ENCODE assay signal across 22 mouse cellular contexts in genomic region chr5:118067984-118068494, GRCm38 (mm10). TPM values are rescaled to one million over a fixed set of nuclear protein-coding genes. Genes with fewer than 3 reads are reported as not detected.
A peak's percentile ranks its signal among the peaks of the same experiment; 100 is the strongest.
DNase-seq lines count a peak whose midpoint lies in the region; ATAC-seq and TF ChIP-seq lines count a peak whose summit lies in the region.
"Had no signal": no experiment of that assay in that cellular context is flagged by ENCODE, and none has a peak within 500 bp of the region (broad histone marks: within the 10 kb centered on the region; RNA-seq: fewer than 3 reads in every experiment).

No protein-coding gene starts in this region.

- TF ChIP-seq CTCF in lung, embryonic 14.5 days (IDR thresholded peaks at IDR 0.05; ENCODE audit: low read depth) = peak; percentile 4; the same call in 1 of the 2 replicates
- TF ChIP-seq CTCF in heart, postnatal 0 days (IDR thresholded peaks at IDR 0.05; ENCODE audit: low read depth) = no peak

- no peak overlapping the region for H3K4me3 ChIP-seq in embryonic facial prominence, embryonic 15.5 days (replicated peaks)
- H3K4me3 ChIP-seq in embryonic facial prominence, embryonic 10.5 days = no peak overlapping the region
- no peak overlapping the region for H3K4me3 ChIP-seq in heart, embryonic 14.5 days (ENCODE audit: control insufficient read depth in 1 of 2, insufficient read depth in 1 of 2, low read depth in 1 of 2, low read length in 2 of 2)
- H3K4me3 ChIP-seq in lung, embryonic 14.5 days (ENCODE audit: low read depth, low read length) = no peak overlapping the region
- no peak overlapping the region for H3K4me3 ChIP-seq in heart, postnatal 0 days (ENCODE audit: low read depth, low read length)
- H3K4me3 ChIP-seq: forebrain, embryonic 12.5 days; hindbrain, embryonic 10.5 days; intestine, embryonic 15.5 days had no signal

- H3K9ac ChIP-seq in embryonic facial prominence, embryonic 15.5 days = no peak overlapping the region
- no peak overlapping the region for H3K9ac ChIP-seq in heart, embryonic 14.5 days (ENCODE audit: low read length)
- H3K9ac ChIP-seq in lung, embryonic 14.5 days = no peak overlapping the region
- H3K9ac ChIP-seq in heart, postnatal 0 days (replicated peaks; ENCODE audit: low read depth, low read length) = no peak overlapping the region
- H3K9ac ChIP-seq: forebrain, embryonic 12.5 days; intestine, embryonic 15.5 days; liver, embryonic 14.5 days had no signal

- no peak overlapping the region for H3K4me2 ChIP-seq in embryonic facial prominence, embryonic 15.5 days (replicated peaks)
- H3K4me2 ChIP-seq in heart, embryonic 14.5 days (ENCODE audit: low read length) = no peak overlapping the region
- no peak overlapping the region for H3K4me2 ChIP-seq in lung, embryonic 14.5 days
- no peak overlapping the region for H3K4me2 ChIP-seq in heart, postnatal 0 days (ENCODE audit: low read depth, low read length)
- H3K4me2 ChIP-seq: forebrain, embryonic 12.5 days; intestine, embryonic 15.5 days; midbrain, embryonic 11.5 days had no signal

- H3K36me3 ChIP-seq in embryonic facial prominence, embryonic 15.5 days = peaks cover 58% of the 10 kb centered on the region
- H3K36me3 ChIP-seq in embryonic facial prominence, embryonic 10.5 days (replicated peaks) = peaks cover 97% of the 10 kb centered on the region
- H3K36me3 ChIP-seq in heart, embryonic 14.5 days (ENCODE audit: control insufficient read depth, insufficient read depth, low read length) = peaks cover 70% of the 10 kb centered on the region
- H3K36me3 ChIP-seq in lung, embryonic 14.5 days (ENCODE audit: insufficient read depth) = peaks cover 71% of the 10 kb centered on the region
- peaks cover 18% of the 10 kb centered on the region for H3K36me3 ChIP-seq in heart, postnatal 0 days (replicated peaks; ENCODE audit: control insufficient read depth, insufficient read depth, low read length)

- 81% methylated on average over 9 of the region's 9 CpGs for WGBS in embryonic facial prominence, embryonic 15.5 days
- 93% methylated on average over 9 of the region's 9 CpGs for WGBS in embryonic facial prominence, embryonic 10.5 days
- 28% methylated on average over 9 of the region's 9 CpGs for WGBS in heart, embryonic 14.5 days
- WGBS in lung, embryonic 14.5 days = 51% methylated on average over 9 of the region's 9 CpGs
- WGBS in heart, postnatal 0 days = 35% methylated on average over 9 of the region's 9 CpGs

- H3K27ac ChIP-seq in embryonic facial prominence, embryonic 15.5 days (replicated peaks) = peak overlapping the region; percentile 17; the same call in 1 of the 2 replicates
- H3K27ac ChIP-seq in embryonic facial prominence, embryonic 10.5 days (replicated peaks) = no peak overlapping the region
- H3K27ac ChIP-seq in heart, embryonic 14.5 days (replicated peaks in 1 of 2; ENCODE audit: control insufficient read depth in 1 of 2, insufficient read depth in 1 of 2, low read depth in 2 of 2, low read length in 2 of 2) = peak overlapping the region; percentile 7 to 45
- H3K27ac ChIP-seq in lung, embryonic 14.5 days (ENCODE audit: low read depth) = peak overlapping the region; percentile 36; the same call in 1 of the 2 replicates
- H3K27ac ChIP-seq in heart, postnatal 0 days (ENCODE audit: low read depth) = peak overlapping the region; percentile 19; the same call in 1 of the 2 replicates
- H3K27ac ChIP-seq: forebrain, embryonic 12.5 days; hindbrain, embryonic 10.5 days; intestine, embryonic 15.5 days; liver, embryonic 14.5 days had no signal

- intact Hi-C loops in heart, postnatal 25 days (cut with DNase I) = loop anchor here (5.0 kb wide), 1 partner anchor 41 kb away; the partner anchor contains the start of gene Tesc

- no peak for ATAC-seq in embryonic facial prominence, embryonic 15.5 days (ENCODE audit: insufficient number of reproducible peaks, low FRiP score, low TSS enrichment, low read depth)
- ATAC-seq in heart, embryonic 14.5 days (ENCODE audit: insufficient number of reproducible peaks, insufficient read depth, low FRiP score, low read depth) = peak; percentile 16; the same call in 1 of the 2 replicates
- peak; percentile 75 for ATAC-seq in lung, embryonic 14.5 days (ENCODE audit: insufficient read depth)
- ATAC-seq in heart, postnatal 0 days (ENCODE audit: insufficient read depth, low read depth) = peak; percentile 19
- ATAC-seq: CD4-positive, CD25-positive, alpha-beta regulatory T cell, adult 4 months; hindbrain, embryonic 16.5 days had no signal

- 0 out of 2 replicates have a peak, but pooled peaks cover 6% of the 10 kb centered on the region for H3K4me1 ChIP-seq in embryonic facial prominence, embryonic 15.5 days
- H3K4me1 ChIP-seq in embryonic facial prominence, embryonic 10.5 days = 0 out of 2 replicates have a peak, but pooled peaks cover 3% of the 10 kb centered on the region
- peaks cover 24 to 31% of the 10 kb centered on the region in 2 experiments for H3K4me1 ChIP-seq in heart, embryonic 14.5 days (ENCODE audit: control insufficient read depth in 2 of 2, insufficient read depth in 2 of 2, low read length in 2 of 2)
- no peaks in the 10 kb centered on the region for H3K4me1 ChIP-seq in lung, embryonic 14.5 days (ENCODE audit: insufficient read depth)
- peaks cover 14% of the 10 kb centered on the region; the same call in 1 of the 2 replicates for H3K4me1 ChIP-seq in heart, postnatal 0 days (ENCODE audit: control insufficient read depth, insufficient read depth)
- H3K4me1 ChIP-seq: intestine, embryonic 15.5 days had no signal

- no peak for TF ChIP-seq EP300 in heart, postnatal 0 days (IDR thresholded peaks at IDR 0.05; ENCODE audit: low read depth)

- H3K9me3 ChIP-seq in embryonic facial prominence, embryonic 15.5 days (replicated peaks) = no peaks in the 10 kb centered on the region
- no peaks in the 10 kb centered on the region for H3K9me3 ChIP-seq in embryonic facial prominence, embryonic 10.5 days
- H3K9me3 ChIP-seq in heart, embryonic 14.5 days (ENCODE audit: control insufficient read depth, low read length) = no peaks in the 10 kb centered on the region
- no peaks in the 10 kb centered on the region for H3K9me3 ChIP-seq in lung, embryonic 14.5 days (ENCODE audit: low read depth, low read length)
- H3K9me3 ChIP-seq in heart, postnatal 0 days (replicated peaks; ENCODE audit: control insufficient read depth, low read length) = no peaks in the 10 kb centered on the region
- H3K9me3 ChIP-seq: forebrain, embryonic 12.5 days; hindbrain, embryonic 10.5 days; intestine, embryonic 15.5 days had no signal

- H3K27me3 ChIP-seq in embryonic facial prominence, embryonic 15.5 days = no peaks in the 10 kb centered on the region
- no peaks in the 10 kb centered on the region for H3K27me3 ChIP-seq in embryonic facial prominence, embryonic 10.5 days (replicated peaks; ENCODE audit: low read depth, poor library complexity, severe bottlenecking)
- H3K27me3 ChIP-seq in heart, embryonic 14.5 days (ENCODE audit: control insufficient read depth, insufficient read depth, low read length) = no peaks in the 10 kb centered on the region
- no peaks in the 10 kb centered on the region for H3K27me3 ChIP-seq in lung, embryonic 14.5 days (ENCODE audit: insufficient read depth, low read length)
- H3K27me3 ChIP-seq in heart, postnatal 0 days (ENCODE audit: control insufficient read depth, insufficient read depth, low read length) = no peaks in the 10 kb centered on the region
- H3K27me3 ChIP-seq: forebrain, embryonic 12.5 days; intestine, embryonic 15.5 days had no signal

- DNase-seq in embryonic facial prominence, embryonic 10.5 days (ENCODE audit: low spot score) = no peak
- DNase-seq in heart, postnatal 25 days (ENCODE audit: low spot score) = no peak
- peak; percentile 77 for DNase-seq in lung, embryonic 14.5 days
- no peak for DNase-seq in lung, postnatal 10 days
- no peak for DNase-seq in heart, postnatal 0 days (ENCODE audit: low spot score)
- no peak for DNase-seq in natural killer cell, adult 2 months (ENCODE audit: low spot score in 2 of 2)
- DNase-seq: cerebellum, adult 9-11 months; gastrocnemius, postnatal 25 days; kidney, adult 8-10 months; kidney, postnatal 10 days; layer of hippocampus, postnatal 36 days; thymus, adult 18-20 months; thymus, postnatal 36 days had no signal

RNA-seq across cellular contexts. Expression of gene Tesc, which starts 40.5 kb away (rescaled TPM):
- polyA plus RNA-seq in embryonic facial prominence, embryonic 15.5 days (2015; fragmentation: Nextera tagmentation; extraction: Ambion mirVana) = 30.2 and 38.2 TPM in 2 replicates
- 0.20 and 1.6 TPM in 2 replicates for polyA plus RNA-seq in embryonic facial prominence, embryonic 10.5 days (2016; fragmentation: Nextera tagmentation; extraction: Ambion mirVana)
- 14.5 and 16.3 TPM in 2 replicates for polyA plus RNA-seq in heart, embryonic 14.5 days (2014; fragmentation: Nextera tagmentation; extraction: Ambion mirVana)
- 100 to 1,000 TPM; 192 to 217 TPM for total RNA-seq in heart, postnatal 25 days (2021)
- 5.3 and 5.6 TPM in 2 replicates for polyA plus RNA-seq in lung, embryonic 14.5 days (2014; fragmentation: Nextera tagmentation; extraction: Ambion mirVana)
- total RNA-seq in heart, postnatal 0 days (2014; rRNA removed; ENCODE audit: low replicate concordance) = 17.6 and 19.6 TPM in 2 replicates
- polyA plus RNA-seq in heart, postnatal 0 days (2015; fragmentation: Nextera tagmentation; extraction: Ambion mirVana) = 19.0 and 20.7 TPM in 2 replicates
